Comparison of ENCODE assay signal across 29 mouse cellular contexts in the genomic region with DNA sequence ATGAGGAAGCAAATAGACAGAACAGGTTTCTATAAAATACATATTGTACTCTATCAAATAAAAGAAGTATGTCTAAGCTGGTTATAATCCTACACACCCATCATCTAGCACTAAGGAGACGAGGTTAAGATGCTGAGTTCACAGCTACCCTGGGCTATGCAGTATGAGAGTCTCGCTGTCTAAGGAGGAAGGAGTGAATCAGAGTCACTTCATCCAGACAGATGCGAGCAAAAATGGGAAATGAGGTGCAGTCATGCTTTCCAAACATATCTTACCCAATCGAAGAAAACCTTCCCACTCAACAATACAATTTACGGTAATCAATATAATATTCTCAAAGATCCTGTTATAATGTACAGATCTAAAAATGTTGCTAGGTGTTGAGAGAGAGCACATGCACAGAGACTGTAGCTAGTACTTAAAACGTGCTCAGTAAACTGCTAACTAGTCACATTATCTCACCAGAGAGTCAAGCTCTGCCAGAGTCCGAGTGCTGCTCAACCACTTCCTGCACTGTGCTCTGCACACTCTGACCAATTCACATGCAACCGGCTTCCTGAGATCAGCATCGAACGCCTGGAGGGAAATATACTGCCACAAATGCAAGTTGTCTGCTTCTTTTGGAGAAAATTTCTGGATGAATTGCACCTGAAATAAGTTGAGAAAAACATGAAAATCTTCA. TPM values are rescaled to one million over a fixed set of nuclear protein-coding genes. Genes with fewer than 3 reads are reported as not detected.
A peak's percentile ranks its signal among the peaks of the same experiment; 100 is the strongest.
DNase-seq lines count a peak whose midpoint lies in the region; ATAC-seq and TF ChIP-seq lines count a peak whose summit lies in the region.
"Had no signal": no experiment of that assay in that cellular context is flagged by ENCODE, and none has a peak within 500 bp of the region (broad histone marks: within the 10 kb centered on the region; RNA-seq: fewer than 3 reads in every experiment).

No protein-coding gene starts in this region.

- no peaks in the 10 kb centered on the region for H3K27me3 ChIP-seq in midbrain, embryonic 11.5 days (ENCODE audit: control insufficient read depth, insufficient read depth, low read length)
- no peaks in the 10 kb centered on the region for H3K27me3 ChIP-seq in midbrain, postnatal 0 days (ENCODE audit: insufficient read depth, low read length)
- H3K27me3 ChIP-seq in megakaryocyte, embryonic 14.5 days (replicated peaks) = no peaks in the 10 kb centered on the region
- H3K27me3 ChIP-seq in liver, embryonic 11.5 days (replicated peaks; ENCODE audit: control insufficient read depth, insufficient read depth, low read length) = no peaks in the 10 kb centered on the region
- H3K27me3 ChIP-seq: CH12.LX; forebrain, embryonic 12.5 days; forebrain, embryonic 15.5 days; heart, embryonic 13.5 days; Patski had no signal

- no peak for TF ChIP-seq CTCF in midbrain, postnatal 0 days (IDR thresholded peaks at IDR 0.05)

- no peaks in the 10 kb centered on the region for H3K9me3 ChIP-seq in midbrain, embryonic 11.5 days (ENCODE audit: control insufficient read depth, low read length)
- no peaks in the 10 kb centered on the region for H3K9me3 ChIP-seq in midbrain, postnatal 0 days (ENCODE audit: low read length)
- H3K9me3 ChIP-seq in megakaryocyte, embryonic 14.5 days = no peaks in the 10 kb centered on the region
- H3K9me3 ChIP-seq in liver, embryonic 11.5 days (ENCODE audit: control insufficient read depth, low read length) = no peaks in the 10 kb centered on the region
- H3K9me3 ChIP-seq: forebrain, embryonic 12.5 days; forebrain, embryonic 15.5 days; G1E; heart, embryonic 10.5 days; heart, embryonic 13.5 days had no signal

- no peak overlapping the region for H3K4me3 ChIP-seq in midbrain, embryonic 11.5 days (ENCODE audit: low read depth, low read length)
- H3K4me3 ChIP-seq in midbrain, postnatal 0 days (ENCODE audit: low read depth, low read length) = no peak overlapping the region
- peak overlapping the region; percentile 62 for H3K4me3 ChIP-seq in megakaryocyte, embryonic 14.5 days (replicated peaks)
- no peak overlapping the region for H3K4me3 ChIP-seq in liver, embryonic 11.5 days (ENCODE audit: low read depth, low read length)
- H3K4me3 ChIP-seq: forebrain, embryonic 12.5 days; forebrain, embryonic 15.5 days; heart, adult 2 months; heart, embryonic 10.5 days; heart, embryonic 13.5 days had no signal

- no peaks in the 10 kb centered on the region for H3K4me1 ChIP-seq in midbrain, embryonic 11.5 days (ENCODE audit: control insufficient read depth, insufficient read depth, low read length)
- no peaks in the 10 kb centered on the region for H3K4me1 ChIP-seq in midbrain, postnatal 0 days (ENCODE audit: insufficient read depth, low read length)
- H3K4me1 ChIP-seq in megakaryocyte, embryonic 14.5 days = peaks cover 24% of the 10 kb centered on the region
- H3K4me1 ChIP-seq in liver, embryonic 11.5 days (replicated peaks; ENCODE audit: control insufficient read depth, insufficient read depth, low read length) = no peaks in the 10 kb centered on the region
- H3K4me1 ChIP-seq: forebrain, embryonic 12.5 days; forebrain, embryonic 15.5 days; heart, embryonic 10.5 days; heart, embryonic 13.5 days had no signal

- WGBS in midbrain, embryonic 11.5 days = 93% methylated on average over 10 of the region's 10 CpGs
- WGBS in midbrain, postnatal 0 days = 91% methylated on average over 10 of the region's 10 CpGs
- 62% methylated on average over 10 of the region's 10 CpGs for whole genome bisulfite sequencing in liver, embryonic 11.5 days

- no peak overlapping the region for H3K9ac ChIP-seq in midbrain, embryonic 11.5 days (ENCODE audit: low read length)
- no peak overlapping the region for H3K9ac ChIP-seq in midbrain, postnatal 0 days (replicated peaks; ENCODE audit: low read length, poor library complexity, severe bottlenecking)
- H3K9ac ChIP-seq in liver, embryonic 11.5 days (ENCODE audit: low read depth, low read length) = no peak overlapping the region
- H3K9ac ChIP-seq: forebrain, embryonic 12.5 days; forebrain, embryonic 15.5 days; heart, embryonic 13.5 days; hindbrain, embryonic 14.5 days had no signal

- peak; percentile 77 for DNase-seq in midbrain, embryonic 11.5 days (ENCODE audit: low spot score, missing footprints)
- DNase-seq in midbrain, postnatal 0 days (ENCODE audit: low spot score) = no peak
- DNase-seq in natural killer cell, adult 2 months (ENCODE audit: low spot score in 2 of 2) = peak; percentile 18 to 25
- no peak for DNase-seq in layer of hippocampus, postnatal 36 days
- DNase-seq in liver, embryonic 11.5 days (ENCODE audit: low spot score) = no peak
- DNase-seq: adrenal gland, adult 2 months; adrenal gland, postnatal 14 days; B cell, adult 2 months; cerebellum, adult 11 months; cerebellum, adult 2 months; cerebellum, postnatal 10 days; cerebellum, postnatal 36 days; gastrocnemius, postnatal 25 days; heart, adult 2 months; heart, postnatal 14 days; heart, postnatal 4 days had no signal

- H3K36me3 ChIP-seq in midbrain, embryonic 11.5 days (ENCODE audit: control insufficient read depth, insufficient read depth, low read length) = peaks cover 2% of the 10 kb centered on the region; the same call in 1 of the 2 replicates
- peaks cover 7% of the 10 kb centered on the region; the same call in 1 of the 2 replicates for H3K36me3 ChIP-seq in midbrain, postnatal 0 days (ENCODE audit: insufficient read depth, low read length)
- H3K36me3 ChIP-seq in megakaryocyte, embryonic 14.5 days (replicated peaks; ENCODE audit: low read length) = peaks cover 49% of the 10 kb centered on the region
- H3K36me3 ChIP-seq in liver, embryonic 11.5 days (ENCODE audit: control insufficient read depth, insufficient read depth, low read length) = peaks cover 12% of the 10 kb centered on the region

- no peak overlapping the region for H3K4me2 ChIP-seq in midbrain, embryonic 11.5 days
- no peak overlapping the region for H3K4me2 ChIP-seq in midbrain, postnatal 0 days (ENCODE audit: low read depth, low read length, poor library complexity, severe bottlenecking)
- H3K4me2 ChIP-seq in liver, embryonic 11.5 days = no peak overlapping the region
- H3K4me2 ChIP-seq: forebrain, embryonic 12.5 days; forebrain, embryonic 15.5 days; heart, embryonic 13.5 days; hindbrain, embryonic 14.5 days had no signal

- H3K27ac ChIP-seq in midbrain, embryonic 11.5 days (ENCODE audit: low read depth, low read length) = no peak overlapping the region
- H3K27ac ChIP-seq in midbrain, postnatal 0 days (ENCODE audit: low read depth, low read length) = no peak overlapping the region
- H3K27ac ChIP-seq in liver, embryonic 11.5 days (ENCODE audit: low read depth, low read length) = no peak overlapping the region
- H3K27ac ChIP-seq: forebrain, embryonic 12.5 days; forebrain, embryonic 15.5 days; heart, adult 2 months; heart, embryonic 10.5 days; heart, embryonic 13.5 days; hindbrain, embryonic 14.5 days; hindbrain, postnatal 0 days had no signal

- no peak for ATAC-seq in midbrain, embryonic 11.5 days (ENCODE audit: low FRiP score)
- no peak for ATAC-seq in midbrain, postnatal 0 days (ENCODE audit: low FRiP score)
- ATAC-seq in granulocyte monocyte progenitor cell, adult 5-6 weeks (replicated peaks; ENCODE audit: poor library complexity, severe bottlenecking) = peak; percentile 84
- no peak for ATAC-seq in liver, embryonic 11.5 days (replicated peaks; ENCODE audit: low FRiP score)
- ATAC-seq in erythroid progenitor cell, adult 5-6 weeks (replicated peaks; ENCODE audit: low FRiP score, poor library complexity, severe bottlenecking) = no peak
- ATAC-seq: forebrain, embryonic 15.5 days; hindbrain, postnatal 0 days; inflammation-experienced regulatory T-cells, adult 6 months; Patski had no signal

RNA-seq across cellular contexts. Expression of a gene that starts 30.4 kb away (rescaled TPM):
- polyA plus RNA-seq in midbrain, embryonic 11.5 days (2014; fragmentation: Nextera tagmentation; extraction: Ambion mirVana) = 32.2 and 42.8 TPM in 2 replicates
- 5.2 and 5.6 TPM in 2 replicates for total RNA-seq in midbrain, postnatal 0 days (2014; rRNA removed)
- 1.8 TPM in 2 replicates for polyA plus RNA-seq in midbrain, postnatal 0 days (2015; fragmentation: Nextera tagmentation; extraction: Ambion mirVana)
- 14.0 and 15.0 TPM in 2 replicates for total RNA-seq in granulocyte monocyte progenitor cell, adult 5-6 weeks (2014; fragmentation: Nextera tagmentation)
- total RNA-seq in granulocyte monocyte progenitor cell, adult 5-6 weeks (2017) = 20.6 and 28.5 TPM in 2 replicates
- 0.44 TPM in 1 of 2 replicates, not detected in the other for polyA plus RNA-seq in megakaryocyte, embryonic 14.5 days (2012; ENCODE audit: insufficient read depth, low replicate concordance)
- 1 to 10 TPM in 1 of 2 experiments, under 1 TPM in 1; 0.91 to 1.8 TPM for total RNA-seq in layer of hippocampus, postnatal 36 days (2021)
- polyA plus RNA-seq in liver, embryonic 11.5 days (2014; fragmentation: Nextera tagmentation; extraction: Ambion mirVana) = 26.0 and 28.2 TPM in 2 replicates
- 26.4 and 37.5 TPM in 2 replicates for total RNA-seq in erythroid progenitor cell, adult 5-6 weeks (2015; ENCODE audit: low replicate concordance)
- total RNA-seq in erythroid progenitor cell, adult 5-6 weeks (2017; ENCODE audit: low replicate concordance) = 7.4 and 25.4 TPM in 2 replicates

RNA-seq across cellular contexts. Expression of a gene that starts 30.5 kb away (rescaled TPM):
- 11.5 and 11.7 TPM in 2 replicates for polyA plus RNA-seq in midbrain, embryonic 11.5 days (2014; fragmentation: Nextera tagmentation; extraction: Ambion mirVana)
- total RNA-seq in midbrain, postnatal 0 days (2014; rRNA removed) = 3.6 and 6.9 TPM in 2 replicates
- 4.9 and 5.2 TPM in 2 replicates for polyA plus RNA-seq in midbrain, postnatal 0 days (2015; fragmentation: Nextera tagmentation; extraction: Ambion mirVana)
- total RNA-seq in granulocyte monocyte progenitor cell, adult 5-6 weeks (2014; fragmentation: Nextera tagmentation) = 2.5 and 6.7 TPM in 2 replicates
- 12.4 and 13.4 TPM in 2 replicates for total RNA-seq in granulocyte monocyte progenitor cell, adult 5-6 weeks (2017)
- 0.41 TPM in 1 of 2 replicates, not detected in the other for polyA plus RNA-seq in megakaryocyte, embryonic 14.5 days (2012; ENCODE audit: insufficient read depth, low replicate concordance)
- 1 to 10 TPM; 6.9 to 7.2 TPM for total RNA-seq in layer of hippocampus, postnatal 36 days (2021)
- 11.4 and 12.1 TPM in 2 replicates for polyA plus RNA-seq in liver, embryonic 11.5 days (2014; fragmentation: Nextera tagmentation; extraction: Ambion mirVana)
- total RNA-seq in erythroid progenitor cell, adult 5-6 weeks (2015; ENCODE audit: low replicate concordance) = 1.1 TPM in 1 of 2 replicates, not detected in the other
- 2.1 and 5.6 TPM in 2 replicates for total RNA-seq in erythroid progenitor cell, adult 5-6 weeks (2017; ENCODE audit: low replicate concordance)

RNA-seq across cellular contexts. Expression of a gene that starts 35.2 kb away (rescaled TPM):
- 20.0 and 21.1 TPM in 2 replicates for polyA plus RNA-seq in midbrain, embryonic 11.5 days (2014; fragmentation: Nextera tagmentation; extraction: Ambion mirVana)
- 15.7 and 16.6 TPM in 2 replicates for total RNA-seq in midbrain, postnatal 0 days (2014; rRNA removed)
- polyA plus RNA-seq in midbrain, postnatal 0 days (2015; fragmentation: Nextera tagmentation; extraction: Ambion mirVana) = 11.9 and 12.3 TPM in 2 replicates
- 30.0 and 38.8 TPM in 2 replicates for total RNA-seq in granulocyte monocyte progenitor cell, adult 5-6 weeks (2014; fragmentation: Nextera tagmentation)
- 13.9 and 18.9 TPM in 2 replicates for total RNA-seq in granulocyte monocyte progenitor cell, adult 5-6 weeks (2017)
- polyA plus RNA-seq in megakaryocyte, embryonic 14.5 days (2012; ENCODE audit: insufficient read depth, low replicate concordance) = 1.5 and 3.5 TPM in 2 replicates
- total RNA-seq in layer of hippocampus, postnatal 36 days (2021) = 10 to 100 TPM; 18.6 to 22.6 TPM
- 24.5 and 25.6 TPM in 2 replicates for polyA plus RNA-seq in liver, embryonic 11.5 days (2014; fragmentation: Nextera tagmentation; extraction: Ambion mirVana)
- total RNA-seq in erythroid progenitor cell, adult 5-6 weeks (2015; ENCODE audit: low replicate concordance) = 12.2 and 29.9 TPM in 2 replicates
- 6.4 and 14.7 TPM in 2 replicates for total RNA-seq in erythroid progenitor cell, adult 5-6 weeks (2017; ENCODE audit: low replicate concordance)

Comparison
In these comparisons a context has a peak if more than half of its experiments do, and no peak if none do; other contexts are left out.
1. DNase-seq: peak in midbrain, embryonic 11.5 days (single experiment) and natural killer cell, adult 2 months (2 of 2); none in midbrain, postnatal 0 days (single experiment), layer of hippocampus, postnatal 36 days (0 of 2) and liver, embryonic 11.5 days (single experiment).